Comparison of ENCODE assay signal across 8 mouse cellular contexts in genomic region chr12:25098161-25098550, GRCm38 (mm10). TPM values are rescaled to one million over a fixed set of nuclear protein-coding genes. Genes with fewer than 3 reads are reported as not detected.
DNase-seq lines count a peak whose midpoint lies in the region; ATAC-seq and TF ChIP-seq lines count a peak whose summit lies in the region.

No protein-coding gene starts in this region.

- no peak for DNase-seq in gastrocnemius, adult 2 months
- DNase-seq in gastrocnemius, adult 8-10 months (ENCODE audit: low spot score in 2 of 2), result no peak
- peak; percentile 63 for DNase-seq in 3T3-L1 (ENCODE audit: low read depth, low spot score)
- DNase-seq in thymus, postnatal 0 days (ENCODE audit: low spot score), result peak; percentile 35
- DNase-seq in urinary bladder, postnatal 14 days (ENCODE audit: low spot score), result no peak
- no peak for DNase-seq in embryo, embryonic 10.5 days (ENCODE audit: low spot score)

- peaks cover 54% of the 10 kb centered on the region for H3K4me1 ChIP-seq in forebrain, embryonic 13.5 days
- peaks cover 2% of the 10 kb centered on the region for H3K4me1 ChIP-seq in liver, embryonic 16.5 days (ENCODE audit: control insufficient read depth, low read depth, low read length)

- peak overlapping the region; percentile 71 for H3K9ac ChIP-seq in forebrain, embryonic 13.5 days
- H3K9ac ChIP-seq in liver, embryonic 16.5 days (ENCODE audit: low read depth, low read length), result peak overlapping the region; percentile 43

- peaks cover 3% of the 10 kb centered on the region; the same call in 1 of the 2 replicates for H3K27me3 ChIP-seq in forebrain, embryonic 13.5 days
- peaks cover 81% of the 10 kb centered on the region for H3K27me3 ChIP-seq in liver, embryonic 16.5 days (ENCODE audit: control insufficient read depth, insufficient read depth, low read depth, low read length)

- H3K36me3 ChIP-seq in forebrain, embryonic 13.5 days (ENCODE audit: poor library complexity, severe bottlenecking), result no peaks in the 10 kb centered on the region
- H3K36me3 ChIP-seq in liver, embryonic 16.5 days (ENCODE audit: control insufficient read depth, insufficient read depth), result no peaks in the 10 kb centered on the region

- ATAC-seq in forebrain, embryonic 13.5 days, result no peak
- ATAC-seq in liver, embryonic 16.5 days (ENCODE audit: low read depth), result no peak

- no peak for TF ChIP-seq CTCF in gastrocnemius, adult 2 months (IDR thresholded peaks at IDR 0.05)

- peak overlapping the region; percentile 93 for H3K4me3 ChIP-seq in gastrocnemius, adult 2 months
- peak overlapping the region; percentile 60 for H3K4me3 ChIP-seq in forebrain, embryonic 13.5 days
- peak overlapping the region; percentile 55 for H3K4me3 ChIP-seq in liver, embryonic 16.5 days (ENCODE audit: low read depth, low read length)

- peak overlapping the region; percentile 87 for H3K27ac ChIP-seq in gastrocnemius, adult 2 months
- H3K27ac ChIP-seq in forebrain, embryonic 13.5 days, result peak overlapping the region; percentile 88
- peak overlapping the region; percentile 87 for H3K27ac ChIP-seq in liver, embryonic 16.5 days (ENCODE audit: low read length)

- H3K9me3 ChIP-seq in forebrain, embryonic 13.5 days (replicated peaks), result no peaks in the 10 kb centered on the region
- H3K9me3 ChIP-seq in liver, embryonic 16.5 days (replicated peaks; ENCODE audit: control insufficient read depth, low read length), result no peaks in the 10 kb centered on the region

- H3K4me2 ChIP-seq in forebrain, embryonic 13.5 days, result peak overlapping the region; percentile 94
- H3K4me2 ChIP-seq in liver, embryonic 16.5 days (ENCODE audit: low read depth, low read length), result peak overlapping the region; percentile 70

- under 1% methylated on average over 10 of the region's 10 CpGs for WGBS in forebrain, embryonic 13.5 days
- WGBS in liver, embryonic 16.5 days (ENCODE audit: insufficient replicate concordance), result 4% methylated on average over 10 of the region's 10 CpGs

- intact Hi-C loops in gastrocnemius, adult 2 months (cut with DNase I), result loop anchor here (10.0 kb wide), 3 partner anchors 73 to 1217 kb away; no protein-coding TSS in a partner anchor

RNA-seq across cellular contexts. Expression of gene Id2, which starts 1.2 kb away (rescaled TPM):
- 1 to 10 TPM; 1.6 to 2.0 TPM for total RNA-seq in gastrocnemius, adult 2 months (2021)
- total RNA-seq in gastrocnemius, adult 8-10 months (2022), result 1 to 10 TPM; 1.1 to 1.8 (median 1.3) TPM
- polyA plus RNA-seq in forebrain, embryonic 13.5 days (2015; fragmentation: Nextera tagmentation; extraction: Ambion mirVana), result 195 and 253 TPM in 2 replicates
- 127 and 140 TPM in 2 replicates for polyA plus RNA-seq in liver, embryonic 16.5 days (2015; fragmentation: Nextera tagmentation; extraction: Ambion mirVana)
- polyA plus RNA-seq in thymus, postnatal 0 days (2015; fragmentation: Nextera tagmentation; extraction: Ambion mirVana), result 152 and 159 TPM in 2 replicates

Comparison
In these comparisons a context has a peak if more than half of its experiments do, and no peak if none do; other contexts are left out.
1. DNase-seq: peak in 3T3-L1 (single experiment) and thymus, postnatal 0 days (single experiment); none in gastrocnemius, adult 2 months (single experiment), gastrocnemius, adult 8-10 months (0 of 2), urinary bladder, postnatal 14 days (single experiment) and embryo, embryonic 10.5 days (single experiment).
2. Peak in every context shown above with its lines, with median percentiles within 50 percentile points of each other: H3K27ac ChIP-seq and H3K4me3 ChIP-seq.